9 mouse cellular contexts compared by ENCODE assay signal in the genomic region with DNA sequence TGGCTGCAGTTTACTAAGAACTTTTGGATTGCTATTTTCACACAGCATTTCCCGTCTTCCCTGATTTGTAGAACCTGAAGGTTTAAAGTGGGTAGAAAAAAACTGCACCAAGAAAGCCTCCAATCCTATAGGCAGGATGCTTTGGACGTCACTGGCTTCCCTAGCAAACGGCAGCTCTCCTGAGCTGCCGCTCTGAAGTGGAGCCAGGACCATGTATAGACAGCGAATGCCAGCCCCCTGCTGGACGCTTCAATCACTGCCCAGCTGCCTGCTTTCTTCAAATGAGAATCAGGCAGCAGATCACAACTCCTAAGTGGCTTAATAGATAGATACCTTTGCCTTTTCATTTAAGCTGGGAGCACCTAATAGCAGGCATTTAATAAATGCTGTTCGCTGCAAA. TPM values are rescaled to one million over a fixed set of nuclear protein-coding genes. Genes with fewer than 3 reads are reported as not detected.
DNase-seq lines count a peak whose midpoint lies in the region; ATAC-seq and TF ChIP-seq lines count a peak whose summit lies in the region.
"Had no signal": no experiment of that assay in that cellular context is flagged by ENCODE, and none has a peak within 500 bp of the region (broad histone marks: within the 10 kb centered on the region; RNA-seq: fewer than 3 reads in every experiment).

A gene (minus strand): TSS at position 12 of the 400 bp plus-strand sequence.

- 8% methylated on average over 7 of the region's 7 CpGs for WGBS in heart, adult 2 months
- WGBS in forebrain, embryonic 15.5 days: 18% methylated on average over 7 of the region's 7 CpGs
- WGBS in intestine, embryonic 16.5 days: 19% methylated on average over 7 of the region's 7 CpGs
- WGBS in small intestine, adult 2 months: 17% methylated on average over 7 of the region's 7 CpGs

- H3K4me3 ChIP-seq in heart, adult 2 months: no peak within 1 kb of the TSS
- H3K4me3 ChIP-seq in forebrain, embryonic 15.5 days: no peak within 1 kb of the TSS
- H3K4me3 ChIP-seq in intestine, embryonic 16.5 days (ENCODE audit: low read length): no peak within 1 kb of the TSS
- no peak within 1 kb of the TSS for H3K4me3 ChIP-seq in small intestine, adult 2 months (ENCODE audit: low read depth, low read length)

- H3K27me3 ChIP-seq in heart, adult 2 months (ENCODE audit: control insufficient read depth, insufficient read depth, low read length): no peaks in the 10 kb centered on the region
- H3K27me3 ChIP-seq in forebrain, embryonic 15.5 days: no peaks in the 10 kb centered on the region
- H3K27me3 ChIP-seq in intestine, embryonic 16.5 days (replicated peaks; ENCODE audit: control insufficient read depth, insufficient read depth, low read length): peaks cover 8% of the 10 kb centered on the region; the same call in 1 of the 2 replicates
- no peaks in the 10 kb centered on the region for H3K27me3 ChIP-seq in small intestine, adult 2 months (ENCODE audit: control insufficient read depth, insufficient read depth, low read length)

- no peaks in the 10 kb centered on the region for H3K9me3 ChIP-seq in forebrain, embryonic 15.5 days
- H3K9me3 ChIP-seq in intestine, embryonic 16.5 days (ENCODE audit: control insufficient read depth, low read length): no peaks in the 10 kb centered on the region

- TF ChIP-seq EP300 in heart, adult 2 months (IDR thresholded peaks at IDR 0.05; ENCODE audit: insufficient read depth, low read depth, low read length): no peak

- no peaks in the 10 kb centered on the region for H3K79me2 ChIP-seq in heart, adult 2 months (replicated peaks; ENCODE audit: control insufficient read depth, insufficient read depth, low read length)

- H3K27ac ChIP-seq in heart, adult 2 months: no peak within 1 kb of the TSS
- no peak within 1 kb of the TSS for H3K27ac ChIP-seq in forebrain, embryonic 15.5 days (replicated peaks)
- H3K27ac ChIP-seq in intestine, embryonic 16.5 days (ENCODE audit: low read length): no peak within 1 kb of the TSS
- no peak within 1 kb of the TSS for H3K27ac ChIP-seq in small intestine, adult 2 months (ENCODE audit: insufficient read depth, low read depth, low read length)
- H3K27ac ChIP-seq: macrophage had no signal

- no peak for TF ChIP-seq POLR2A in heart, adult 2 months (IDR thresholded peaks at IDR 0.05; ENCODE audit: insufficient read depth, low read depth, low read length)
- TF ChIP-seq POLR2A in small intestine, adult 2 months (IDR thresholded peaks at IDR 0.05; ENCODE audit: low read depth, low read length): no peak

- no peaks in the 10 kb centered on the region for H3K36me3 ChIP-seq in heart, adult 2 months (ENCODE audit: control insufficient read depth, insufficient read depth, low read length)
- no peaks in the 10 kb centered on the region for H3K36me3 ChIP-seq in forebrain, embryonic 15.5 days
- no peaks in the 10 kb centered on the region for H3K36me3 ChIP-seq in intestine, embryonic 16.5 days (ENCODE audit: control insufficient read depth, insufficient read depth, low read length)
- H3K36me3 ChIP-seq in small intestine, adult 2 months (ENCODE audit: control insufficient read depth, insufficient read depth, low read length): no peaks in the 10 kb centered on the region

- TF ChIP-seq CTCF in heart, adult 2 months (IDR thresholded peaks at IDR 0.05): peak; percentile 68
- TF ChIP-seq CTCF in small intestine, adult 2 months (IDR thresholded peaks at IDR 0.05; ENCODE audit: extremely low read depth, insufficient read length, insufficient replicate concordance, low read depth, low read length): peak; percentile 42; the same call in 1 of the 2 replicates

- peak; percentile 94 for ATAC-seq in forebrain, embryonic 15.5 days (replicated peaks)
- peak; percentile 92 for ATAC-seq in intestine, embryonic 16.5 days
- ATAC-seq in megakaryocyte-erythroid progenitor cell, adult 5-6 weeks (replicated peaks; ENCODE audit: low FRiP score, low TSS enrichment, poor library complexity, severe bottlenecking): peak; percentile 99

- DNase-seq in heart, adult 2 months: peak; percentile 3 to 25
- DNase-seq in heart, adult 8-10 months (ENCODE audit: low spot score): no peak
- DNase-seq in brain, adult 2 months (ENCODE audit: low read depth, low spot score): peak; percentile 65
- DNase-seq in left cerebral cortex, adult 8-10 months (ENCODE audit: low spot score in 2 of 2): peak; percentile 4 to 16

- H3K4me2 ChIP-seq in forebrain, embryonic 15.5 days (replicated peaks): no peak within 1 kb of the TSS
- H3K4me2 ChIP-seq in intestine, embryonic 16.5 days (ENCODE audit: low read depth, low read length): no peak within 1 kb of the TSS

- no peak within 1 kb of the TSS for H3K9ac ChIP-seq in heart, adult 2 months (ENCODE audit: low read depth, low read length)
- no peak within 1 kb of the TSS for H3K9ac ChIP-seq in forebrain, embryonic 15.5 days (replicated peaks)
- H3K9ac ChIP-seq in intestine, embryonic 16.5 days (ENCODE audit: low read depth, low read length): no peak within 1 kb of the TSS

- intact Hi-C loops in heart, adult 2 months (cut with DNase I): no loop called here

- no peaks in the 10 kb centered on the region for H3K4me1 ChIP-seq in heart, adult 2 months (ENCODE audit: control insufficient read depth, insufficient read depth, low read length)
- H3K4me1 ChIP-seq in forebrain, embryonic 15.5 days: no peaks in the 10 kb centered on the region
- no peaks in the 10 kb centered on the region for H3K4me1 ChIP-seq in intestine, embryonic 16.5 days (ENCODE audit: control insufficient read depth, insufficient read depth, low read length)
- H3K4me1 ChIP-seq in small intestine, adult 2 months (ENCODE audit: control insufficient read depth, insufficient read depth, insufficient read length, low read length): no peaks in the 10 kb centered on the region

RNA-seq across cellular contexts. Expression of the gene that starts here (rescaled TPM):
- not detected for total RNA-seq in heart, adult 2 months (2021)
- not detected in 2 replicates for polyA plus RNA-seq in heart, adult 2 months (2012; rRNA removed)
- total RNA-seq in heart, adult 8-10 months (2022): not detected
- 0.41 and 0.57 TPM in 2 replicates for polyA plus RNA-seq in forebrain, embryonic 15.5 days (2015; fragmentation: Nextera tagmentation; extraction: Ambion mirVana)
- 0.56 and 0.73 TPM in 2 replicates for polyA plus RNA-seq in intestine, embryonic 16.5 days (2015; fragmentation: Nextera tagmentation; extraction: Ambion mirVana)
- total RNA-seq in left cerebral cortex, adult 8-10 months (2022): 1 to 10 TPM in 3 of 4 experiments, under 1 TPM in 1; 0.97 to 1.8 (median 1.1) TPM
- total RNA-seq in megakaryocyte-erythroid progenitor cell, adult 5-6 weeks (2014; fragmentation: Nextera tagmentation): not detected in 2 replicates
- total RNA-seq in megakaryocyte-erythroid progenitor cell, adult 5-6 weeks (2017): not detected in 2 replicates
- 0.24 and 0.41 TPM in 2 replicates for polyA plus RNA-seq in small intestine, adult 2 months (2012; rRNA removed)
- polyA plus RNA-seq: macrophage had no signal

Comparison
In these comparisons a context has a peak if more than half of its experiments do, and no peak if none do; other contexts are left out.
1. Peak in DNase-seq in heart, adult 2 months; RNA of the gene not detected or under 1 TPM.
2. Peak in ATAC-seq in forebrain, embryonic 15.5 days; RNA of the gene not detected or under 1 TPM.
3. Peak in ATAC-seq in intestine, embryonic 16.5 days; RNA of the gene not detected or under 1 TPM.
4. Peak in ATAC-seq in megakaryocyte-erythroid progenitor cell, adult 5-6 weeks; RNA of the gene not detected or under 1 TPM.